Mouse (Mus musculus): Measurements from ENCODE around the gene Fam193a. TPM values are rescaled to one million over a fixed set of nuclear protein-coding genes. Genes with fewer than 3 reads are reported as not detected.

Gene Fam193a
- 7.5 and 7.8 TPM in 2 replicates for polyA plus RNA-seq (2015; fragmentation: Nextera tagmentation; extraction: Ambion mirVana)

- Histone ChIP-seq H3K4me2 (peak within 1 kb of the TSS; percentile 80), H3K36me3 (peaks cover 13% of the 10 kb centered on the region), H3K4me1 (peaks cover 32% of the 10 kb centered on the region), H3K4me3 (peak within 1 kb of the TSS; percentile 94), H3K27ac (replicated peaks) (peak within 1 kb of the TSS; percentile 82), H3K9me3 (no peaks in the 10 kb centered on the region), H3K27me3 (replicated peaks) (no peaks in the 10 kb centered on the region), H3K9ac (peak within 1 kb of the TSS; percentile 98)
- ATAC-seq (ENCODE audit: extremely low read depth, insufficient number of reproducible peaks, low FRiP score, low TSS enrichment), result peak; percentile 99
- 0% methylated on average over 45 of the region's 64 CpGs for WGBS
These were observed at the start of gene Fam193a for GRCm38 (mm10) chr5:34369341-34370021. Fam193a (plus strand) TSS chr5:34369933.

DNA sequence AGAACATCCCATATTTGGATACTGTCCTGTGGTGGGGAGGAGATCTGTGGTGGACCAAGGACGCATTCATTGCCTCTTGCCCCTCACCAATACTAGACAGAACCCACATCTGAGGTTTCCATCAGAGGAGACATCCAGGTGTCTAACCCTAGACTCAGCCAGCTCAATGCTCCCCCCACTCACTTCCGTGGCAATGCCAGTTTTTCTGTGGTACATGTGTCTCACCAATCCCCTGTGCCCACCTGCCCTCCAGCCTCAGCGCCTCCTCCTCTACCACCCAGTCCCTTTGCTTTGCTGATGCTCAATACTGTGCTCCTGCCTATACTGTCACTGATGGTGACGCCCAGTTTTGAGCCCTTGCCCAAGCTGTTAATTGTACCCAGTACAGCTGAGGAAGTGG, 48.5 kb upstream of the Fam193a start:
- 72% methylated on average over 4 of the region's 4 CpGs for WGBS
- ATAC-seq (ENCODE audit: extremely low read depth, insufficient number of reproducible peaks, low FRiP score, low TSS enrichment), result no peak
- Histone ChIP-seq H3K27ac (replicated peaks) (no peak overlapping the region), H3K4me3 (no peak overlapping the region), H3K27me3 (replicated peaks) (no peaks in the 10 kb centered on the region), H3K9ac (no peak overlapping the region), H3K9me3 (no peaks in the 10 kb centered on the region), H3K4me1 (peaks cover 4% of the 10 kb centered on the region), H3K36me3 (no peaks in the 10 kb centered on the region), H3K4me2 (no peak overlapping the region)

DNA sequence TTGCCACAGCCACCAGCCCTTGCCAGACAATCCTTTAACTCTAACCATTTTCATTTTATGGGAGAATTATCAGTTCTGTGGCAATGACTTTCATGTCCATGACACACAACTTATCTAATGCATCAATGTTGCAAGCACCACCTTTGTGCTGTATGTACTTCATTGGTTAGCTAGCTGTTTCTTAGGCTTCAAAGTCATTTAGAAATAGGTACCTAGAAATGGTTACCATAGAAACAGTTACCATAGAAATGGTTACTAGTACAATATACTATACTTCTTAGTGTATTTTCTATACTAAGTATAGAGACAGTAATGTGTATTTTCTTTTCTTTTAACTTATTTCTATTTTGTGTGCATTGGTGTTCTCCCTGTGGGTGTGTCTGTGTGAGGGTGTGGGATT, 44.4 kb upstream of the Fam193a start:
- Histone ChIP-seq H3K9ac (no peak overlapping the region), H3K4me1 (peaks cover 16% of the 10 kb centered on the region), H3K4me2 (no peak overlapping the region), H3K4me3 (no peak overlapping the region), H3K36me3 (no peaks in the 10 kb centered on the region), H3K27me3 (replicated peaks) (peaks cover 11% of the 10 kb centered on the region; the same call in 1 of the 2 replicates), H3K27ac (replicated peaks) (no peak overlapping the region), H3K9me3 (0 out of 2 replicates have a peak, but pooled peaks cover 3% of the 10 kb centered on the region)
- ATAC-seq (ENCODE audit: extremely low read depth, insufficient number of reproducible peaks, low FRiP score, low TSS enrichment), result no peak

- Histone ChIP-seq H3K4me3 (no peak overlapping the region), H3K9me3 (0 out of 2 replicates have a peak, but pooled peaks cover 4% of the 10 kb centered on the region), H3K9ac (no peak overlapping the region), H3K36me3 (no peaks in the 10 kb centered on the region), H3K4me2 (peak overlapping the region; percentile 73), H3K27me3 (replicated peaks) (peaks cover 11% of the 10 kb centered on the region; the same call in 1 of the 2 replicates), H3K27ac (replicated peaks) (no peak overlapping the region), H3K4me1 (peaks cover 16% of the 10 kb centered on the region)
- ATAC-seq (ENCODE audit: extremely low read depth, insufficient number of reproducible peaks, low FRiP score, low TSS enrichment), result no peak
- WGBS, result 21% methylated on average over 4 of the region's 4 CpGs
These were observed 43.5 kb upstream of the Fam193a start for GRCm38 (mm10) chr5:34326249-34326691.

- H3K9me3 ChIP-seq, result 0 out of 2 replicates have a peak, but pooled peaks cover 4% of the 10 kb centered on the region
- 9% methylated on average over 31 of the region's 31 CpGs for WGBS
- ATAC-seq (ENCODE audit: extremely low read depth, insufficient number of reproducible peaks, low FRiP score, low TSS enrichment), result peak; percentile 31; the same call in 1 of the 2 replicates
These were observed 42.7 kb upstream of the Fam193a start for GRCm38 (mm10) chr5:34326875-34327576.

GRCm38 (mm10) chr5:34330136-34330535, 39.6 kb upstream of the Fam193a start:
- WGBS, result 78% methylated on average over 2 of the region's 2 CpGs

More at GRCm38 (mm10) chr5:34326875-34327576, 42.7 kb upstream of the Fam193a start:
- peaks cover 16% of the 10 kb centered on the region for H3K4me1 ChIP-seq
- no peak overlapping the region for H3K27ac ChIP-seq (replicated peaks)
- peaks cover 11% of the 10 kb centered on the region; the same call in 1 of the 2 replicates for H3K27me3 ChIP-seq (replicated peaks)
- no peaks in the 10 kb centered on the region for H3K36me3 ChIP-seq
- H3K9ac ChIP-seq, result peak overlapping the region; percentile 78
- H3K4me3 ChIP-seq, result peak overlapping the region; percentile 46
- H3K4me2 ChIP-seq, result peak overlapping the region; percentile 73

DNA sequence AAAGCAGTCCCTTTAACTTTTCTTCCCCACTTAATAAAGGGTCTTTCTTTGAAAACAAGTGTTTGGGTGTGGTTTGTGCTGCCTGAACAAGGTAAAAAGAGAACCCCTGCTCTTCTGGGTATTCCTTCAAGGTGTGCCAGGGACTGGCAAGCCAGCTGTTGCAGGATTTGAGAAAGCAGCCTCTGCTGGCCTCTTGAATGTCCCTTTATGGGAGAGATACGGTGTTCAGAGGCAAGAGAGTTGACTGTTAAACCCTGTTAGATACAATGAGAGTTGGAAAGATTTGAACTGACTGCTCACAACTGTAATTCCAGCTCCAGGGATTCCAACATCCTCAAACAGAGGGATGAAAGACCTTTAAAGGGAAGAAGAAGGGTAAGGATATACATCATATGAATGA, 35.7 kb upstream of the Fam193a start:
- peaks cover 23% of the 10 kb centered on the region for H3K4me1 ChIP-seq
- H3K4me3 ChIP-seq, result no peak overlapping the region
- 76% methylated on average over 1 of the region's 1 CpGs for WGBS
- peaks cover 15% of the 10 kb centered on the region for H3K36me3 ChIP-seq
- H3K9ac ChIP-seq, result no peak overlapping the region
- no peak overlapping the region for H3K4me2 ChIP-seq
- H3K27me3 ChIP-seq (replicated peaks), result no peaks in the 10 kb centered on the region
- H3K9me3 ChIP-seq, result 0 out of 2 replicates have a peak, but pooled peaks cover 4% of the 10 kb centered on the region
- H3K27ac ChIP-seq (replicated peaks), result no peak overlapping the region
- ATAC-seq (ENCODE audit: extremely low read depth, insufficient number of reproducible peaks, low FRiP score, low TSS enrichment), result no peak

More at GRCm38 (mm10) chr5:34330136-34330535, 39.6 kb upstream of the Fam193a start:
- Histone ChIP-seq H3K36me3 (peaks cover 6% of the 10 kb centered on the region; the same call in 1 of the 2 replicates), H3K9ac (no peak overlapping the region), H3K27ac (replicated peaks) (no peak overlapping the region), H3K4me2 (no peak overlapping the region), H3K27me3 (replicated peaks) (peaks cover 11% of the 10 kb centered on the region; the same call in 1 of the 2 replicates), H3K4me1 (peaks cover 17% of the 10 kb centered on the region), H3K4me3 (no peak overlapping the region), H3K9me3 (0 out of 2 replicates have a peak, but pooled peaks cover 4% of the 10 kb centered on the region)
- no peak for ATAC-seq (ENCODE audit: extremely low read depth, insufficient number of reproducible peaks, low FRiP score, low TSS enrichment)

GRCm38 (mm10) chr5:34335539-34336096, 34.1 kb upstream of the Fam193a start:
- WGBS, result 3% methylated on average over 21 of the region's 21 CpGs
- Histone ChIP-seq H3K9ac (peak overlapping the region; percentile 96), H3K4me1 (peaks cover 38% of the 10 kb centered on the region), H3K27me3 (replicated peaks) (no peaks in the 10 kb centered on the region), H3K9me3 (no peaks in the 10 kb centered on the region), H3K36me3 (peaks cover 17% of the 10 kb centered on the region), H3K27ac (replicated peaks) (peak overlapping the region; percentile 93), H3K4me3 (peak overlapping the region; percentile 98), H3K4me2 (peak overlapping the region; percentile 92)
- peak; percentile 30; the same call in 1 of the 2 replicates for ATAC-seq (ENCODE audit: extremely low read depth, insufficient number of reproducible peaks, low FRiP score, low TSS enrichment)

- Histone ChIP-seq H3K27me3 (replicated peaks) (no peaks in the 10 kb centered on the region), H3K9ac (peak within 1 kb of the TSS; percentile 99)
These were observed 33.5 kb upstream of the Fam193a start, which contains the start of gene Rnf4 for GRCm38 (mm10) chr5:34336097-34336774. Rnf4 (plus strand) TSS chr5:34336289.

GRCm38 (mm10) chr5:34336775-34337450, 32.8 kb upstream of the Fam193a start:
- Histone ChIP-seq H3K9ac (peak overlapping the region; percentile 99), H3K4me3 (peak overlapping the region; percentile 98)
- 0 out of 2 replicates have a peak, but pooled peaks have one; percentile 60 for ATAC-seq (ENCODE audit: extremely low read depth, insufficient number of reproducible peaks, low FRiP score, low TSS enrichment)

More at GRCm38 (mm10) chr5:34336097-34336774, 33.5 kb upstream of the Fam193a start, which contains the start of gene Rnf4:
- peak within 1 kb of the TSS; percentile 98 for H3K4me3 ChIP-seq
- ATAC-seq (ENCODE audit: extremely low read depth, insufficient number of reproducible peaks, low FRiP score, low TSS enrichment), result peak; percentile 90
- H3K27ac ChIP-seq (replicated peaks), result peak within 1 kb of the TSS; percentile 96
- H3K4me2 ChIP-seq, result peak within 1 kb of the TSS; percentile 92
- peaks cover 17% of the 10 kb centered on the region for H3K36me3 ChIP-seq
- H3K4me1 ChIP-seq, result peaks cover 44% of the 10 kb centered on the region
- under 1% methylated on average over 66 of the region's 67 CpGs for WGBS
- no peaks in the 10 kb centered on the region for H3K9me3 ChIP-seq

More at GRCm38 (mm10) chr5:34336775-34337450, 32.8 kb upstream of the Fam193a start:
- H3K9me3 ChIP-seq, result no peaks in the 10 kb centered on the region
- H3K27ac ChIP-seq (replicated peaks), result peak overlapping the region; percentile 96
- peaks cover 50% of the 10 kb centered on the region for H3K4me1 ChIP-seq
- H3K36me3 ChIP-seq, result peaks cover 17% of the 10 kb centered on the region
- no peaks in the 10 kb centered on the region for H3K27me3 ChIP-seq (replicated peaks)
- WGBS, result under 1% methylated on average over 42 of the region's 42 CpGs
- peak overlapping the region; percentile 92 for H3K4me2 ChIP-seq

All from heart, embryonic 13.5 days (tissue).